Mouse (Mus musculus): Measurements from ENCODE around the gene Fdxacb1. TPM values are rescaled to one million over a fixed set of nuclear protein-coding genes. Genes with fewer than 3 reads are reported as not detected.

Gene Fdxacb1
- polyA plus RNA-seq, 1 experiment from 2014 or later: 11.5 TPM

- Histone ChIP-seq H3K27me3 (no peaks in the 10 kb centered on the region), H3K9ac (no peak overlapping the region), H3K36me3 (peaks cover 86% of the 10 kb centered on the region), H3K27ac (no peak overlapping the region), H3K4me1 (replicated peaks) (no peaks in the 10 kb centered on the region), H3K4me3 (no peak overlapping the region), H3K4me2 (no peak overlapping the region), H3K9me3 (no peaks in the 10 kb centered on the region)
- no peak for ATAC-seq (ENCODE audit: low FRiP score)
- WGBS: 70% methylated on average over 2 of the region's 2 CpGs
Observed at GRCm38 (mm10) chr9:50782155-50782554, 14.1 kb downstream of the Fdxacb1 start.

- WGBS: 89% methylated on average over 3 of the region's 3 CpGs
- ATAC-seq (ENCODE audit: low FRiP score): no peak
Observed at GRCm38 (mm10) chr9:50795266-50795665, 27.2 kb downstream of the Fdxacb1 start.

GRCm38 (mm10) chr9:50796776-50797175, 28.7 kb downstream of the Fdxacb1 start:
- no peaks in the 10 kb centered on the region for H3K4me1 ChIP-seq (replicated peaks)
- 87% methylated on average over 8 of the region's 8 CpGs for WGBS
- no peaks in the 10 kb centered on the region for H3K9me3 ChIP-seq
- no peak for ATAC-seq (ENCODE audit: low FRiP score)
- no peak overlapping the region for H3K4me2 ChIP-seq
- H3K4me3 ChIP-seq: no peak overlapping the region
- no peak overlapping the region for H3K27ac ChIP-seq
- peaks cover 72% of the 10 kb centered on the region for H3K36me3 ChIP-seq
- H3K27me3 ChIP-seq: no peaks in the 10 kb centered on the region
- H3K9ac ChIP-seq: no peak overlapping the region

More at GRCm38 (mm10) chr9:50795266-50795665, 27.2 kb downstream of the Fdxacb1 start:
- Histone ChIP-seq H3K36me3 (peaks cover 69% of the 10 kb centered on the region), H3K9ac (no peak overlapping the region), H3K4me1 (replicated peaks) (no peaks in the 10 kb centered on the region), H3K9me3 (no peaks in the 10 kb centered on the region), H3K4me2 (no peak overlapping the region), H3K27ac (no peak overlapping the region), H3K4me3 (no peak overlapping the region), H3K27me3 (no peaks in the 10 kb centered on the region)

GRCm38 (mm10) chr9:50797641-50798040, 29.6 kb downstream of the Fdxacb1 start:
- ATAC-seq (ENCODE audit: low FRiP score): no peak
- H3K27me3 ChIP-seq: no peaks in the 10 kb centered on the region
- H3K27ac ChIP-seq: no peak overlapping the region
- peaks cover 71% of the 10 kb centered on the region for H3K36me3 ChIP-seq
- no peak overlapping the region for H3K4me3 ChIP-seq
- H3K4me1 ChIP-seq (replicated peaks): no peaks in the 10 kb centered on the region
- H3K9me3 ChIP-seq: no peaks in the 10 kb centered on the region
- H3K4me2 ChIP-seq: no peak overlapping the region
- WGBS: 97% methylated on average over 7 of the region's 7 CpGs
- no peak overlapping the region for H3K9ac ChIP-seq

- 86% methylated on average over 5 of the region's 5 CpGs for WGBS
- H3K9ac ChIP-seq: no peak overlapping the region
- peaks cover 75% of the 10 kb centered on the region for H3K36me3 ChIP-seq
- no peaks in the 10 kb centered on the region for H3K27me3 ChIP-seq
- no peak for ATAC-seq (ENCODE audit: low FRiP score)
- H3K4me1 ChIP-seq (replicated peaks): no peaks in the 10 kb centered on the region
- H3K9me3 ChIP-seq: no peaks in the 10 kb centered on the region
- no peak overlapping the region for H3K4me3 ChIP-seq
- no peak overlapping the region for H3K4me2 ChIP-seq
- no peak overlapping the region for H3K27ac ChIP-seq
Observed at GRCm38 (mm10) chr9:50798368-50798767, 30.3 kb downstream of the Fdxacb1 start.

- H3K4me3 ChIP-seq: no peak overlapping the region
- H3K4me1 ChIP-seq (replicated peaks): no peaks in the 10 kb centered on the region
- H3K4me2 ChIP-seq: no peak overlapping the region
- ATAC-seq (ENCODE audit: low FRiP score): no peak; the same call in 1 of the 2 replicates
- H3K27ac ChIP-seq: no peak overlapping the region
- H3K36me3 ChIP-seq: peaks cover 76% of the 10 kb centered on the region
- WGBS: 68% methylated on average over 2 of the region's 2 CpGs
- H3K27me3 ChIP-seq: no peaks in the 10 kb centered on the region
- H3K9ac ChIP-seq: no peak overlapping the region
- no peaks in the 10 kb centered on the region for H3K9me3 ChIP-seq
Observed at GRCm38 (mm10) chr9:50800985-50801384, 32.9 kb downstream of the Fdxacb1 start.

GRCm38 (mm10) chr9:50803055-50803671, 35.1 kb downstream of the Fdxacb1 start:
- H3K27me3 ChIP-seq: no peaks in the 10 kb centered on the region
- ATAC-seq (ENCODE audit: low FRiP score): no peak
- H3K4me2 ChIP-seq: no peak overlapping the region
- H3K4me1 ChIP-seq (replicated peaks): no peaks in the 10 kb centered on the region
- 92% methylated on average over 7 of the region's 7 CpGs for WGBS
- H3K27ac ChIP-seq: no peak overlapping the region
- H3K9ac ChIP-seq: no peak overlapping the region
- no peaks in the 10 kb centered on the region for H3K9me3 ChIP-seq
- H3K36me3 ChIP-seq: peaks cover 82% of the 10 kb centered on the region
- no peak overlapping the region for H3K4me3 ChIP-seq

- no peaks in the 10 kb centered on the region for H3K27me3 ChIP-seq
- H3K36me3 ChIP-seq: peaks cover 92% of the 10 kb centered on the region
- no peak overlapping the region for H3K27ac ChIP-seq
- no peak overlapping the region for H3K4me2 ChIP-seq
- no peak for ATAC-seq (ENCODE audit: low FRiP score)
- WGBS: 84% methylated on average over 6 of the region's 6 CpGs
- H3K4me3 ChIP-seq: no peak overlapping the region
- no peaks in the 10 kb centered on the region for H3K4me1 ChIP-seq (replicated peaks)
- no peak overlapping the region for H3K9ac ChIP-seq
- H3K9me3 ChIP-seq: no peaks in the 10 kb centered on the region
Observed at GRCm38 (mm10) chr9:50808471-50808870, 40.4 kb downstream of the Fdxacb1 start.

- no peaks in the 10 kb centered on the region for H3K9me3 ChIP-seq
- no peak overlapping the region for H3K27ac ChIP-seq
- WGBS: 93% methylated on average over 13 of the region's 13 CpGs
- H3K4me3 ChIP-seq: no peak overlapping the region
- H3K36me3 ChIP-seq: peaks cover 93% of the 10 kb centered on the region
- ATAC-seq (ENCODE audit: low FRiP score): no peak
- no peak overlapping the region for H3K9ac ChIP-seq
- H3K4me2 ChIP-seq: no peak overlapping the region
- H3K4me1 ChIP-seq (replicated peaks): no peaks in the 10 kb centered on the region
- H3K27me3 ChIP-seq: no peaks in the 10 kb centered on the region
Observed at GRCm38 (mm10) chr9:50809146-50809545, 41.1 kb downstream of the Fdxacb1 start.

- no peak overlapping the region for H3K4me2 ChIP-seq
- no peak overlapping the region for H3K4me3 ChIP-seq
- H3K4me1 ChIP-seq (replicated peaks): no peaks in the 10 kb centered on the region
- ATAC-seq (ENCODE audit: low FRiP score): no peak
- H3K27me3 ChIP-seq: no peaks in the 10 kb centered on the region
- H3K9me3 ChIP-seq: no peaks in the 10 kb centered on the region
- no peak overlapping the region for H3K9ac ChIP-seq
- peaks cover 79% of the 10 kb centered on the region for H3K36me3 ChIP-seq
- no peak overlapping the region for H3K27ac ChIP-seq
- 97% methylated on average over 7 of the region's 7 CpGs for WGBS
Observed at GRCm38 (mm10) chr9:50811187-50811586, 43.2 kb downstream of the Fdxacb1 start.

- 78% methylated on average over 2 of the region's 2 CpGs for WGBS
- no peaks in the 10 kb centered on the region for H3K4me1 ChIP-seq (replicated peaks)
- H3K36me3 ChIP-seq: peaks cover 79% of the 10 kb centered on the region
- H3K27ac ChIP-seq: no peak overlapping the region
- H3K27me3 ChIP-seq: no peaks in the 10 kb centered on the region
- no peaks in the 10 kb centered on the region for H3K9me3 ChIP-seq
- no peak overlapping the region for H3K4me3 ChIP-seq
- no peak for ATAC-seq (ENCODE audit: low FRiP score)
- no peak overlapping the region for H3K4me2 ChIP-seq
- H3K9ac ChIP-seq: no peak overlapping the region
Observed at GRCm38 (mm10) chr9:50811746-50812145, 43.7 kb downstream of the Fdxacb1 start.

GRCm38 (mm10) chr9:50813796-50814195, 45.8 kb downstream of the Fdxacb1 start:
- Histone ChIP-seq H3K27me3 (no peaks in the 10 kb centered on the region), H3K36me3 (peaks cover 77% of the 10 kb centered on the region), H3K9me3 (no peaks in the 10 kb centered on the region), H3K9ac (no peak overlapping the region), H3K4me3 (no peak overlapping the region), H3K4me1 (replicated peaks) (no peaks in the 10 kb centered on the region), H3K4me2 (no peak overlapping the region), H3K27ac (no peak overlapping the region)
- no peak for ATAC-seq (ENCODE audit: low FRiP score)
- 95% methylated on average over 5 of the region's 5 CpGs for WGBS

- Histone ChIP-seq H3K4me1 (replicated peaks) (no peaks in the 10 kb centered on the region), H3K9me3 (no peaks in the 10 kb centered on the region), H3K36me3 (peaks cover 72% of the 10 kb centered on the region), H3K9ac (no peak overlapping the region), H3K27me3 (no peaks in the 10 kb centered on the region), H3K4me3 (no peak overlapping the region), H3K4me2 (no peak overlapping the region), H3K27ac (no peak overlapping the region)
- no peak for ATAC-seq (ENCODE audit: low FRiP score)
- WGBS: 98% methylated on average over 4 of the region's 4 CpGs
Observed at GRCm38 (mm10) chr9:50815666-50816065, 47.6 kb downstream of the Fdxacb1 start.

Measured in hindbrain, embryonic 13.5 days (tissue).